Mouse (Mus musculus): Measurements from ENCODE around the gene Vat1. TPM values are rescaled to one million over a fixed set of nuclear protein-coding genes. Genes with fewer than 3 reads are reported as not detected.
"Not testable (repeated sequence)": the region's sequence is repeated elsewhere in the genome, so short reads cannot be mapped to it uniquely, and the experiment has no call there.

Vat1 gene
- polyA plus RNA-seq, 1 experiment from 2014 or later: 47.6 TPM

DNA sequence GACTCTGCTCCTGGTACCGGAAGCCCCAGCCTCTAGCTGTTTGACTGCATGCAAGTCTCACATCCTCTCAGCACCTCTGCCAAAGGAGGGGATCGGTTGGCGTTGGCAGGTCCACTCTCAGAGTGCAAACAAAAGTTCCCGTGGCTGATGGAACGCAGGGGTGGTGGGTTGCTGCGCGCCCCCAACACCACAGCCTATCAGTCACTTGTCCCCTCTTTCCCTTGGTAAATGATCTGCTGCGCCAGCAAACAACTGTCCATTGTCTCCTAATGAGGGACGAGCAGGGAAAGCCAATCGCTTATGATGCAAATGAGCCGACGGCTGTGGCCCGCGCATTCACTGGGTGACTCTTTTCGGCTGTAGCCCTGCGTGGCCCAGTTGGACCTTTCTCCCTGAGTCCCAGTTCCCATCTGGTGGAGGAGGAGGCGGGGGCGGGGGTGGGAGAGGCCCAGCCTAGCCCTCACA is 13.2 kb upstream of the Vat1 start:
- peak; percentile 78 for ATAC-seq (ENCODE audit: low FRiP score)
- peak overlapping the region; percentile 23 for H3K4me3 ChIP-seq (ENCODE audit: low read depth, low read length)
- H3K36me3 ChIP-seq (ENCODE audit: control insufficient read depth, insufficient read depth, low read length): no peaks in the 10 kb centered on the region
- peak overlapping the region; percentile 95 for H3K27ac ChIP-seq (ENCODE audit: low read depth, low read length)
- peak overlapping the region; percentile 44 for H3K4me2 ChIP-seq
- WGBS: 5% methylated on average over 18 of the region's 18 CpGs
- peaks cover 33% of the 10 kb centered on the region for H3K4me1 ChIP-seq (ENCODE audit: control insufficient read depth, insufficient read depth, low read length)
- peak; percentile 94 for DNase-seq (ENCODE audit: low spot score, missing footprints)
- H3K9ac ChIP-seq (ENCODE audit: low read length): peak overlapping the region; percentile 62
- no peaks in the 10 kb centered on the region for H3K9me3 ChIP-seq (ENCODE audit: control insufficient read depth, low read length)
- no peaks in the 10 kb centered on the region for H3K27me3 ChIP-seq (ENCODE audit: control insufficient read depth, insufficient read depth, low read length)

DNA sequence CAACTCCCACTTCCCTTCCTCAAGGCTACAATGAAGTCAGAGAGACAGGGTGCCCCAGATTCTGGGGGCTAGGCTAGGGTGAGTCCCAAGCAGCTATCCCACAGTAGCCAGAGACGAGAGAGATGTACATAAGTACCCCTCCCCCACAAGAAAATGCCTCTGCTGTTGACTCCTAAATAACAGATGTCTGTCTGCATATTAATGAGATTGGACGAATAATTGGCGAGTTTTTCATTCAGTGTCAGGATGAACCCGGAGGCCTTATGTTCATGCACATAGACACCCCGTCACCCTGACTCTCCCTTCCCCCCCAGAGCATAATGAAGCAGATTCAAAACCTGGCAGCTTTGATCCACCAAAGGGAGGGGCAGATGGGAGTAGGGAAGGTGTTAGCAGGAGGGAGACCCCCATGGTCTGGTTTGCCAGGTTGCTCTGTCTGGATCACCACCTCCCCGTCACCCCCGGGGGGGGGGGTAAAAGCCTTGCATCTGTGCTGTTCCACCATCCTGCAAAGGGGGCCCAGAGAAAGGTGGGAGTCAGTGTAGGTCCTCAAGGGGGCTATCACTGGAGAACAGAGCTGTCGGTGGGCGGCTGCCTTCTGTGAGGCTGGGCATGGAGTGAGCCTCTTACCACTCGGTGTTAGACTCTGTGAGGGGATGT is 11.7 kb upstream of the Vat1 start:
- peak overlapping the region; percentile 22 for H3K4me2 ChIP-seq
- no peaks in the 10 kb centered on the region for H3K27me3 ChIP-seq (ENCODE audit: control insufficient read depth, insufficient read depth, low read length)

DNA sequence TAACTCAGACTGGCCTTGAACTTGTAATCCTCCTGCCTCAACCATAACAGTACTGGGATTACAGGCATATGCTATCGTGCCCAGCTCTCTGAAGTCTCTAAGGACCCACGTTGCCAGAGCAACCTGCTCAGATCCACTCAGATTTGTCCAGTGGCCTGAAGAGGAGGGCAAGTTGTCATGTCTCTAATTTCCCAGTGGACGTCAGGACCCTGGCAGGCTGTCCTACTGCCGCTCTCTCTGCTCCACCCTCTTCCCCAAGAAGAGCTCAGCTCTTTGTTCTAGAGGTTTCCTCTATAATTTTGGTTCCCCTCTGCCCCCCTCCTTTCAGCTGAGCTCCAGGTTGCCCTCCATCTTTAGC is 11.1 kb upstream of the Vat1 start:
- Histone ChIP-seq H3K36me3 (ENCODE audit: control insufficient read depth, insufficient read depth, low read length) (no peaks in the 10 kb centered on the region), H3K4me3 (ENCODE audit: low read depth, low read length) (no peak overlapping the region), H3K4me2 (peak overlapping the region; percentile 22), H3K9me3 (ENCODE audit: control insufficient read depth, low read length) (no peaks in the 10 kb centered on the region), H3K27me3 (ENCODE audit: control insufficient read depth, insufficient read depth, low read length) (no peaks in the 10 kb centered on the region), H3K4me1 (ENCODE audit: control insufficient read depth, insufficient read depth, low read length) (peaks cover 28% of the 10 kb centered on the region), H3K27ac (ENCODE audit: low read depth, low read length) (peak overlapping the region; percentile 95), H3K9ac (ENCODE audit: low read length) (0 out of 2 replicates have a peak overlapping the region, but pooled peaks have one; percentile 42)
- DNase-seq (ENCODE audit: low spot score, missing footprints): no peak
- WGBS: 19% methylated on average over 4 of the region's 4 CpGs
- peak; percentile 77 for ATAC-seq (ENCODE audit: low FRiP score)

More for the DNA sequence above, 11.7 kb upstream of the Vat1 start:
- Histone ChIP-seq H3K9ac (ENCODE audit: low read length) (peak overlapping the region; percentile 42; the same call in 1 of the 2 replicates), H3K9me3 (ENCODE audit: control insufficient read depth, low read length) (no peaks in the 10 kb centered on the region), H3K4me3 (ENCODE audit: low read depth, low read length) (no peak overlapping the region), H3K36me3 (ENCODE audit: control insufficient read depth, insufficient read depth, low read length) (no peaks in the 10 kb centered on the region), H3K4me1 (ENCODE audit: control insufficient read depth, insufficient read depth, low read length) (peaks cover 28% of the 10 kb centered on the region), H3K27ac (ENCODE audit: low read depth, low read length) (peak overlapping the region; percentile 95)
- 39% methylated on average over 10 of the region's 10 CpGs for WGBS
- DNase-seq (ENCODE audit: low spot score, missing footprints): peak; percentile 93
- peak; percentile 82 for ATAC-seq (ENCODE audit: low FRiP score)

DNA sequence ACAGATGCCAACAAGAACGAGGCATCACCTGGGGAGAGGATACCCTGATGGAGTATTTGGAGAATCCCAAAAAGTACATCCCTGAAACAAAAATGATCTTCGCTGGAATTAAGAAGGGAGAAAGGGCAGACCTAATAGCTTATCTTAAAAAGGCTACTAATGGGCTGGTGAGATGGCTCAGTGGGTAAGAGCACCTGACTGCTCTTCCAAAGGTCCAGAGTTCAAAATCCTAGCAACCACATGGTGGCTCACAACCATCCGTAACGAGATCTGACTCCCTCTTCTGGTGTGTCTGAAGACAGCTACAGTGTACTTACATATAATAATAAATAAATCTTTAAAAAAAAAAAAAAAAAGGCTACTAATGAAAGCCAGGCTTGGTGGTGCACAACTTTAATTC is 10.3 kb upstream of the Vat1 start:
- H3K9me3 ChIP-seq (ENCODE audit: control insufficient read depth, low read length); ATAC-seq (ENCODE audit: low FRiP score); H3K4me2 ChIP-seq; H3K9ac ChIP-seq (ENCODE audit: low read length); DNase-seq (ENCODE audit: low spot score, missing footprints); H3K27me3 ChIP-seq (ENCODE audit: control insufficient read depth, insufficient read depth, low read length); H3K4me3 ChIP-seq (ENCODE audit: low read depth, low read length); H3K27ac ChIP-seq (ENCODE audit: low read depth, low read length); H3K36me3 ChIP-seq (ENCODE audit: control insufficient read depth, insufficient read depth, low read length): not testable (repeated sequence)
- peaks cover 28% of the 10 kb centered on the region for H3K4me1 ChIP-seq (ENCODE audit: control insufficient read depth, insufficient read depth, low read length)
- WGBS: 88% methylated on average over 4 of the region's 4 CpGs

DNA sequence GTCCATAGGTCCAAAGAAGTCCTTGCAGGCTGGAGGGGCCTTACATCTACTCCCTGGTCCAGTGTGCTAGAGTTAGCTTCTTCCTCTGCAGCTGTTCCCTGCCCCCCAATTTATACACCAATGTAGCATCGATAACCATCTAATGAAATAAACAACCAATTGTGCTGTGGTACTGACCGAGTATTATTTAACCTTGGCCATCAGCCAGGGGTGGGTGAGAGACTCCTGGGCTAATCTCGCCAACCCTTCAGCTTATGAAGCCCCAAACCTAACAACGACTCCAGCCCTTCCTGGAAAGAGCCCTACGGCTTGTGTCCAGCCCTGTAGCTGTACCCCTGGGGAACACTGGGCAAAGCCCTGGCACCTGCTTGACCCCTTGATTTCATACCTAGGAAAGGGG is 8.3 kb upstream of the Vat1 start:
- peaks cover 27% of the 10 kb centered on the region for H3K4me1 ChIP-seq (ENCODE audit: control insufficient read depth, insufficient read depth, low read length)
- H3K36me3 ChIP-seq (ENCODE audit: control insufficient read depth, insufficient read depth, low read length): no peaks in the 10 kb centered on the region
- H3K27me3 ChIP-seq (ENCODE audit: control insufficient read depth, insufficient read depth, low read length): no peaks in the 10 kb centered on the region
- H3K4me2 ChIP-seq: no peak overlapping the region
- DNase-seq (ENCODE audit: low spot score, missing footprints): no peak
- no peak overlapping the region for H3K27ac ChIP-seq (ENCODE audit: low read depth, low read length)
- 83% methylated on average over 5 of the region's 5 CpGs for WGBS
- no peaks in the 10 kb centered on the region for H3K9me3 ChIP-seq (ENCODE audit: control insufficient read depth, low read length)
- no peak overlapping the region for H3K4me3 ChIP-seq (ENCODE audit: low read depth, low read length)
- no peak for ATAC-seq (ENCODE audit: low FRiP score)
- H3K9ac ChIP-seq (ENCODE audit: low read length): no peak overlapping the region

DNA sequence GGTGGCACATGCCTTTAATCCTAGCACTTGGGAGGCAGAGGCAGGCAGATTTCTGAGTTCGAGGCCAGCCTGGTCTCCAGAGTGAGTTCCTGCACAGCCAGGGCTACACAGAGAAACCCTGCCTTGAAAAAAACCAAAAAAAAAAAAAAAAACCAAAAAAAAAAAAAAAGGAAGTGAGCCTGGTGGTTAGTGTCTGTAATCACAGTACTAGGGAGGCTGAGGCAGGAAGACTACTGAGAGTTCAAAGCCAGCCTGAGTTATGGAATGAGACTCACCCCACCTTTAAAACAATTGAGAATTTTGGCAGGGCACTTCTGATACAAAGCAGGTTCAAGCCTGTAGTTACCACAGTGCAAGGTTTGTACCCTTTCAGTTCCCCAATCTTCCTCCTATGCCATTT is 7.7 kb upstream of the Vat1 start:
- not testable (repeated sequence) for H3K9me3 ChIP-seq (ENCODE audit: control insufficient read depth, low read length); H3K9ac ChIP-seq (ENCODE audit: low read length); H3K36me3 ChIP-seq (ENCODE audit: control insufficient read depth, insufficient read depth, low read length); H3K27me3 ChIP-seq (ENCODE audit: control insufficient read depth, insufficient read depth, low read length); H3K4me2 ChIP-seq; H3K27ac ChIP-seq (ENCODE audit: low read depth, low read length); ATAC-seq (ENCODE audit: low FRiP score); H3K4me3 ChIP-seq (ENCODE audit: low read depth, low read length); DNase-seq (ENCODE audit: low spot score, missing footprints)
- H3K4me1 ChIP-seq (ENCODE audit: control insufficient read depth, insufficient read depth, low read length): peaks cover 27% of the 10 kb centered on the region
- 84% methylated on average over 1 of the region's 1 CpGs for WGBS

DNA sequence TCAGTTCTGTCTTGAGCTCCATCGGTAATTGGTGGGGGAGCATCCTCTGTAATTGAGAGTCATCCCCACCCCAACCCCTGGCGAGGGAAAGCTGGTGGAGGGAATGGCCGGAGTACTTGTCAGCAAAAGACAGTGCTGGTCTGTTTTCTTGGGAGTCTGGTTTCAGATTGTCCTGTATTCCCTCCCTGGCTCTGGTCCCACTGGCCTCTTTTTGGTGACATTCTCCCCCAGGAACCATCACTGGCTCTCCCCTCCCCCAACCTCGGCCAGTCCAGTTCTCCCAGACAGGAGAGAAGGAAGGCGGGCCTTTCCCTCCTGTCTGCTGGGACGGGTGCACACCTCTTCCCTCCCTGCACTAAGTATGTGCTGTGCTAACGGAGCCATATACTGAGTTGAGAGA is 6.3 kb upstream of the Vat1 start:
- Histone ChIP-seq H3K4me2 (no peak overlapping the region), H3K4me1 (ENCODE audit: control insufficient read depth, insufficient read depth, low read length) (peaks cover 21% of the 10 kb centered on the region), H3K4me3 (ENCODE audit: low read depth, low read length) (no peak overlapping the region), H3K9me3 (ENCODE audit: control insufficient read depth, low read length) (no peaks in the 10 kb centered on the region), H3K36me3 (ENCODE audit: control insufficient read depth, insufficient read depth, low read length) (no peaks in the 10 kb centered on the region), H3K27me3 (ENCODE audit: control insufficient read depth, insufficient read depth, low read length) (no peaks in the 10 kb centered on the region), H3K9ac (ENCODE audit: low read length) (no peak overlapping the region), H3K27ac (ENCODE audit: low read depth, low read length) (no peak overlapping the region)
- no peak for DNase-seq (ENCODE audit: low spot score, missing footprints)
- no peak for ATAC-seq (ENCODE audit: low FRiP score)
- 70% methylated on average over 7 of the region's 7 CpGs for WGBS

DNA sequence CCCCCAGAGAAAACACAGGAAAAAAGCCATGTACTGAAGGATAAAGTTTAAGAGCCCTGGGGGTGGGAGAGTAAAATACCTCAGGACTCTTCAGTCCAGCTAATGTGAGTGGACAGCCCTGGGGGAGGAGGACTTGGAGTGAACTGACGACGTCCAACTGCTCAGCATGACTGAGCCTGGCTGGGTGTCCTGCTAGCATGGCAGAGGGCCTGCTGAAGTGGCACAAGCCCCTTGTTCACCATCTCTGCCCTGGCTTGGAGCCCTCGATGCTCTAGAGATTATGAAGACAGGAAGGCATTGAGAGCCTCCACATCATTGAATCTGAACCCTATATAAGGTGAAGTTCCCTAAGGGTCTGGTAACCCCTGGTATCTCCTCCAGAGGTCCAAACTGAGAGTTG is 5.9 kb upstream of the Vat1 start:
- H3K36me3 ChIP-seq (ENCODE audit: control insufficient read depth, insufficient read depth, low read length): no peaks in the 10 kb centered on the region
- no peak for ATAC-seq (ENCODE audit: low FRiP score)
- H3K9me3 ChIP-seq (ENCODE audit: control insufficient read depth, low read length): no peaks in the 10 kb centered on the region
- no peak overlapping the region for H3K4me3 ChIP-seq (ENCODE audit: low read depth, low read length)
- H3K4me1 ChIP-seq (ENCODE audit: control insufficient read depth, insufficient read depth, low read length): peaks cover 22% of the 10 kb centered on the region
- no peak overlapping the region for H3K4me2 ChIP-seq
- WGBS: 67% methylated on average over 3 of the region's 3 CpGs
- no peak overlapping the region for H3K9ac ChIP-seq (ENCODE audit: low read length)
- H3K27ac ChIP-seq (ENCODE audit: low read depth, low read length): no peak overlapping the region
- DNase-seq (ENCODE audit: low spot score, missing footprints): no peak
- no peaks in the 10 kb centered on the region for H3K27me3 ChIP-seq (ENCODE audit: control insufficient read depth, insufficient read depth, low read length)

DNA sequence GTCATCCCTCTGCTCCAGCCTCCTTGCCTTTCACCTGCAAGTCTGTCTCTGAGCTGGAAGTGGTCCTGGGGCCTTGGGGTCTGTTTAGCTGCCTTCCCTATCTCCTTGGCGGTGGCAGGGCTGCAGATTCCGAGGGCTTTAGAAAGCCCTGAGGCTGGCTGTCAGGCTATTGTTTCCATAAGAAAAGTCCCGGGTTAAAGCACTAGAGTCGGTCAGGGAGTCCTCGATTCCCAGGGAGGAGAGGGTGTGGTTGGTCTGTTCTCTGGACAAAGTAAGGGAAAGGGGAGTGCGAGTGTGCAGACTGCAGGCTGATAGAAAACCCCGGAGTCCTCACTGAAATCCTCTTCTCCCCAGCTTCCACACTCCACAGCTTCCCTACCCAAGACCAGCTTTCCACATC is 4.2 kb upstream of the Vat1 start:
- DNase-seq (ENCODE audit: low spot score, missing footprints): no peak
- peaks cover 27% of the 10 kb centered on the region for H3K4me1 ChIP-seq (ENCODE audit: control insufficient read depth, insufficient read depth, low read length)
- H3K36me3 ChIP-seq (ENCODE audit: control insufficient read depth, insufficient read depth, low read length): no peaks in the 10 kb centered on the region
- peak overlapping the region; percentile 17; the same call in 1 of the 2 replicates for H3K4me3 ChIP-seq (ENCODE audit: low read depth, low read length)
- no peak for ATAC-seq (ENCODE audit: low FRiP score)
- peak overlapping the region; percentile 41 for H3K4me2 ChIP-seq
- H3K9me3 ChIP-seq (ENCODE audit: control insufficient read depth, low read length): no peaks in the 10 kb centered on the region
- H3K27me3 ChIP-seq (ENCODE audit: control insufficient read depth, insufficient read depth, low read length): peaks cover 2% of the 10 kb centered on the region; the same call in 1 of the 2 replicates
- 19% methylated on average over 7 of the region's 7 CpGs for WGBS
- peak overlapping the region; percentile 38; the same call in 1 of the 2 replicates for H3K9ac ChIP-seq (ENCODE audit: low read length)
- H3K27ac ChIP-seq (ENCODE audit: low read depth, low read length): peak overlapping the region; percentile 54; the same call in 1 of the 2 replicates

All from midbrain, embryonic 11.5 days (tissue).